Mouse (Mus musculus) ES-E14 (cell line): ENCODE measurements around the gene Krt42. TPM values are rescaled to one million over a fixed set of nuclear protein-coding genes. Genes with fewer than 3 reads are reported as not detected.
"Not testable (repeated sequence)": the region's sequence is repeated elsewhere in the genome, so short reads cannot be mapped to it uniquely, and the experiment has no call there.

Experiments
- DNase-seq: peaks from one replicate; pipeline ENCODE4 v3.0.0-alpha.2; 2013; ENCODE audit warnings: low read depth, low spot score
- H3K27ac ChIP-seq: 2 replicates; pipeline ENCODE4 v1.5.1; 2012; ENCODE audit warnings: low read depth, mild to moderate bottlenecking, low read length, moderate library complexity, mixed read lengths; ENCODE audit not compliant: poor library complexity, insufficient read depth, severe bottlenecking
- H3K36me3 ChIP-seq: 2 replicates; pipeline ENCODE4 v1.6.1; 2012; ENCODE audit warnings: mild to moderate bottlenecking, low read length, moderate library complexity, mixed read lengths; ENCODE audit not compliant: control insufficient read depth, poor library complexity, insufficient read depth, severe bottlenecking
- H3K4me1 ChIP-seq, 2 experiments: fragments of 150-350 bp in 1 of 2; sonication (generic) in 1 of 2; 2 replicates each; pipeline ENCODE4 v1.6.1; 2012; ENCODE audit warnings: low read length in 2 of 2, mild to moderate bottlenecking in 1 of 2, mixed read lengths in 1 of 2; ENCODE audit not compliant: control insufficient read depth in 2 of 2, insufficient read depth in 2 of 2, poor library complexity in 1 of 2
- H3K4me3 ChIP-seq, 2 experiments: fragments of 150-350 bp in 1 of 2; sonication (generic) in 1 of 2; 2 replicates each; pipeline ENCODE4 v1.5.1; 2012; ENCODE audit warnings: low read length in 2 of 2, low read depth in 1 of 2, mild to moderate bottlenecking in 1 of 2, mixed read lengths in 1 of 2; ENCODE audit not compliant: insufficient read depth in 1 of 2, poor library complexity in 1 of 2, severe bottlenecking in 1 of 2
- H3K9ac ChIP-seq: 2 replicates; pipeline ENCODE4 v1.6.1; 2012; ENCODE audit warnings: low read depth, mild to moderate bottlenecking, low read length, mixed read lengths; ENCODE audit not compliant: poor library complexity, insufficient read depth, severe bottlenecking
- H3K9me3 ChIP-seq: fragments of 150-350 bp; sonication (generic); 2 replicates; pipeline ENCODE4 v1.6.1; 2012; ENCODE audit warnings: low read depth, mild to moderate bottlenecking, low read length; ENCODE audit not compliant: control insufficient read depth, insufficient read depth
- CHD2 ChIP-seq: IDR thresholded peaks from 2 replicates; pipeline ENCODE4 v1.6.1; 2014; ENCODE audit warnings: mild to moderate bottlenecking, low read depth, low read length, inconsistent platforms
- HCFC1 ChIP-seq: IDR thresholded peaks from 2 replicates; pipeline ENCODE4 v1.6.1; 2012; ENCODE audit warnings: low read length, inconsistent platforms, borderline replicate concordance; ENCODE audit not compliant: insufficient read depth
- MAFK ChIP-seq: IDR thresholded peaks from 2 replicates; pipeline ENCODE4 v1.6.1; 2014; ENCODE audit warnings: mild to moderate bottlenecking, low read depth, low read length, inconsistent platforms; ENCODE audit not compliant: insufficient read depth
- ZC3H11A ChIP-seq: IDR thresholded peaks from 2 replicates; pipeline ENCODE4 v1.6.1; 2012; ENCODE audit warnings: low read depth, mild to moderate bottlenecking, inconsistent platforms, low read length, borderline replicate concordance
- ZNF384 ChIP-seq: IDR thresholded peaks from 2 replicates; pipeline ENCODE4 v1.6.1; 2012; ENCODE audit warnings: low read depth, low read length, inconsistent platforms
- in situ Hi-C, 2 experiments: fragments of 600-800 bp; cut with MboI; formaldehyde crosslinking; loops; one replicate each; pipeline ENCODE4 v1.15.1; 2025; ENCODE audit warnings: low sequenced_read_pairs in 2 of 2, inconsistent platforms in 1 of 2; ENCODE audit not compliant: unreplicated experiment in 2 of 2
- total RNA-seq: library from RNA; depleted of rRNA; stranded (reverse); fragments of 300-350 nt; gene quantifications from 2 replicates; pipeline ENCODE4 v1.2.3, GENCODE M21; 2012

Krt42 gene
- total RNA-seq, 1 experiment = 21.7 TPM

DNA sequence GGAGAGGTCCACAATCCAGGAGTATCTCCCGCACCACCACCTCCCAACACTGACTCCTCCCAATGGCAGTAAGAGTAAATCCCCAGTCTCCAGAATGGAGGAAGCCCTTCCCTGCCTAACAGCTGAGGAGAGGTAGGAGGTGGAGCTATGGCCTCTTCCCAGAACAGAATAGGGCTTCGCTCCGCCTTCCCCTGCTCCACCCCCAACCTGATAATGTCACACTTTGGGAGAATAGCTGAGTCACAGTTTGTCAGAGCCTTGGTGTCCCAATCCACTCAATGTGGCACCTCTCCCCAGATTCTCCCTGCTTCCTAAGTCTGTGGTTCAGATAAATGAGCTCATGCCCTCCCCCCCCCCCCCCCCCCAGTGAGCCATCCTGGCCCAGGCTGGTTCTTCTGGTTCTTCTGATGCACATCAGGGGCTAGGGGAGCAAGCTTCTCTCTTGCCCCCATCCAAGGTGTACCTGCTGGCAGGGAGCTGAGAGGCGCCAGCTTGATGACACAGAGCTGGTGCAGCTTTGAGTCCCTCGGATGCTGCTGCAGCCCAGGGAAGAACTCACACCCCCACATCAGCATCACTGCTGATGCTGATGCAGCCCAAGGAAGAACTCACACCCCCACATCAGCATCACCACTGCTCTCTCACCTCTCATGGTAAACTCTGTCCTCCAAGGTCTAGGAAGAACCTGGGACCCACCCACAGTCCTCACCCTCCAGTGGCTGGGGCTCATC lies 15.1 kb downstream of the Krt42 start:
- in situ Hi-C loops = no loop called here
- peaks cover 2 to 15% of the 10 kb centered on the region in 2 experiments; a peak in 2 of 4 replicates for H3K4me1 ChIP-seq
- no peak overlapping the region for H3K27ac ChIP-seq
- H3K36me3 ChIP-seq = no peaks in the 10 kb centered on the region
- peak; percentile 82 for TF ChIP-seq MAFK
- no peak for TF ChIP-seq ZNF384
- no peak for TF ChIP-seq HCFC1
- no peak for TF ChIP-seq CHD2
- TF ChIP-seq ZC3H11A = no peak
- H3K9ac ChIP-seq = no peak overlapping the region
- H3K4me3 ChIP-seq = no peak overlapping the region
- no peak for DNase-seq
- no peaks in the 10 kb centered on the region for H3K9me3 ChIP-seq

DNA sequence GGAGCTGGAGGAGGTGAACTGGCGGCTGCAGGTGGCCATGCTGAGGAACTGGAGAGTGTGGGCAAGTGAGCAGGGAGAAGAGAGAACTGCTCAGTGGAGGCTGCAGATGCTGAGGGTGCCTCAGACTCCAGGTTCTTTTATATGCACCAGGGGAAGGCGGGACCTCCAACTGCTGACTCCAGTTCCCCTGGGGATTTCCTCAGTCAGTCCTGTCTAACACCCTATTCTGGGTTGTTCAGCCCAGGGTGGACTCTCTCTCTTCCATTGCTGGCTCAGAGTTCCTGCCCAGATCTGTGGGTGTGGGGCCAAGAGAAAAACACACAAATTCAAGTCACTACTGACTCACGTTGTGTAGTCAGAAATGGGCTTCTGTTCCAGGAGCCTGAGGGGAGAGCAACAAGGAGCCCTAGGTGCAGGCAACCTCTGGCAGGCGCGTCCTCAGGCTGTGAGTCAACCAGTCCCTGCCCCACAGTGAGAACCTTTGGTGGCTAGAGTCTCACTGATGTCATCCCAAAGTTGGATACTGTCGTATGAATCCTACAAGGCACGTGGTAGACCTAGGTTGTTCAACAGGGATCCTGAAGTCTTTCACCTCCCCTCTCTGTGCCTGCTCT lies 20.7 kb downstream of the Krt42 start, which contains the start of gene Krt16:
TSS of gene Krt16 (minus strand) at position 51 of the 614 bp plus-strand sequence.
- in situ Hi-C loops = no loop called here

DNA sequence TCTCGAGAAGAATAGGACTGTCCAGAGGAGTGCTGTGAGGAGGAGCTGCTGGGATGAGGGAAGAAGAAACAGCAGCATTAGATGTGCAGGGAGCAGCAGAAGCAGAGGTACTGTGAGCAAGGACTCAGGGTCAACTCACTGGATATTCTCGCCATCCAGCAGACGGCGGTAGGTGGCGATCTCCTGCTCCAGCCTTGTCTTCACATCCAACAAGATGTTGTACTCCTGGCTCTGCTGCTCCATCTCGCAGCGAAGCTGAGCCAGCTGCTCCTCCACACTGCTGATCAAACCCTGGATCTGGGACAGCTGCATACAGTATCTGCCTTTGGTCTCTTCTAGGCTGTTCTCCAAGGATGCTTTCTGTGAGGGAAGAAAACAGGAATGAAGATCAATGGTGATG lies 23.2 kb downstream of the Krt42 start:
- H3K4me3 ChIP-seq, H3K9ac ChIP-seq, H3K4me1 ChIP-seq, in situ Hi-C loops, H3K27ac ChIP-seq, H3K9me3 ChIP-seq, H3K36me3 ChIP-seq, DNase-seq: not testable (repeated sequence)

More for the DNA sequence above, 20.7 kb downstream of the Krt42 start, which contains the start of gene Krt16:
- no peak for DNase-seq
- TF ChIP-seq CHD2 (no peak), ZNF384 (no peak), HCFC1 (no peak), MAFK (no peak), ZC3H11A (no peak)
- H3K4me3 ChIP-seq = no peak within 1 kb of the TSS
- H3K9ac ChIP-seq = no peak within 1 kb of the TSS
- no peaks in the 10 kb centered on the region for H3K36me3 ChIP-seq
- no peak within 1 kb of the TSS for H3K27ac ChIP-seq
- no peaks in the 10 kb centered on the region for H3K9me3 ChIP-seq
- H3K4me1 ChIP-seq = peaks cover 0 to 3% of the 10 kb centered on the region in 2 experiments; a peak in 1 of 4 replicates

DNA sequence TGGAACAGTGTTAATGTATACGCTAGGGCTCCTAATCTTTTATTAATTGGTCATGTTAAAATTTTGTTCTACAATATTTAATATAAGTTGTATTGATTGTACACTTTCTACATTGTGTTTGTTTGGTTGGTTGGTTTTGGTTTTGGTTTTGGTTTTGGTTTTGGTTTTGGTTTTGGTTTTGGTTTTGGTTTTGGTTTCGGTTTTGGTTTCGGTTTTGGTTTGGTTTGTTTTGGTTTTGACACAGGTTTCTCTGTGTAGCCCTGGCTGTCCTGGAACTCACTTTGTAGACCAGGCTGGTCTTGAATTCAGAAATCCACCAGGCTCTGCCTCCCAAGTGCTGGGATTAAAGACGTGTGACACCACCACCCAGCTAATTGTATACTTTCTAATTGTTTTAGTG lies 29.4 kb downstream of the Krt42 start:
- DNase-seq, H3K27ac ChIP-seq, H3K9me3 ChIP-seq, H3K4me1 ChIP-seq, H3K4me3 ChIP-seq, H3K36me3 ChIP-seq, H3K9ac ChIP-seq, in situ Hi-C loops: not testable (repeated sequence)

DNA sequence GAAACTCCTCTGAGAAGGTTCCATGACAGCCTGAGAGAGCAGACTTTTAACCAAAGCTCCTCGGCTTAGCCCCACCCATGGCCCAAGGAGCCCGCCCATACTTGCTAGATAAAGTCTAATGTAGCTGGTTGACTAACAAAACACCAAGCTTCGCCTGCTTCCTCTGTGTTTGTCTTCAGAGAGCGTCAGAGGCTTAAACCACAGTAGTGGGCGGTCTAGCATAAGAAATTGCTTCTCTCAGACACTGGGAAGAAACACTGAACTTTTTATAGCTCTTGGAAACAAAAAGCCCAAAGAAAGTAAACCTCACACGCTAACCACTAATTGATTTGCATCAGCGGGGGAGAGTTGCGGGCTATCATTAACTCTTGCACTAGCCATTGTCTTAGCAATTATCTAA lies 47.9 kb downstream of the Krt42 start:
- H3K9me3 ChIP-seq = no peaks in the 10 kb centered on the region; the same call in 1 of the 2 replicates
- in situ Hi-C loops = no loop called here
- peaks cover 0 to 3% of the 10 kb centered on the region in 2 experiments; a peak in 1 of 4 replicates for H3K4me1 ChIP-seq
- no peak for TF ChIP-seq HCFC1
- no peak for TF ChIP-seq ZC3H11A
- no peak for TF ChIP-seq CHD2
- TF ChIP-seq MAFK = no peak
- no peak for TF ChIP-seq ZNF384
- no peak overlapping the region for H3K27ac ChIP-seq
- no peak overlapping the region for H3K4me3 ChIP-seq
- H3K9ac ChIP-seq = no peak overlapping the region
- no peaks in the 10 kb centered on the region for H3K36me3 ChIP-seq
- no peak for DNase-seq
